Mouse (Mus musculus) lung, postnatal 10 days (tissue): Measurements from ENCODE around the gene Diaph2.
"Not testable (repeated sequence)": the region's sequence is repeated elsewhere in the genome, so short reads cannot be mapped to it uniquely, and the experiment has no call there.

Experiments
- DNase-seq: peaks from one replicate; pipeline ENCODE4 v3.0.0; 2021

Diaph2 gene

GRCm38 (mm10) chrX:130350808-130351435, 601.4 kb downstream of the Diaph2 start:
- no peak for DNase-seq

- no peak for DNase-seq
These were observed 601.9 kb downstream of the Diaph2 start for GRCm38 (mm10) chrX:130351480-130351879.

GRCm38 (mm10) chrX:130393508-130394145, 644.1 kb downstream of the Diaph2 start:
- no peak for DNase-seq

- no peak for DNase-seq
These were observed 653.7 kb downstream of the Diaph2 start for GRCm38 (mm10) chrX:130403214-130403613.

GRCm38 (mm10) chrX:130407471-130407870, 657.9 kb downstream of the Diaph2 start:
- DNase-seq, result not testable (repeated sequence)

GRCm38 (mm10) chrX:130408985-130409384, 659.4 kb downstream of the Diaph2 start:
- no peak for DNase-seq

- no peak for DNase-seq
These were observed 673.6 kb downstream of the Diaph2 start for GRCm38 (mm10) chrX:130423134-130423533.

- no peak for DNase-seq
These were observed 702.4 kb downstream of the Diaph2 start for GRCm38 (mm10) chrX:130451822-130452487.

GRCm38 (mm10) chrX:130452488-130452823, 702.9 kb downstream of the Diaph2 start:
- DNase-seq, result no peak

GRCm38 (mm10) chrX:130473133-130473532, 723.6 kb downstream of the Diaph2 start:
- no peak for DNase-seq

- no peak for DNase-seq
These were observed 731.3 kb downstream of the Diaph2 start for GRCm38 (mm10) chrX:130480877-130481276.

- DNase-seq, result no peak
These were observed 753.3 kb downstream of the Diaph2 start for GRCm38 (mm10) chrX:130502680-130503464.

- no peak for DNase-seq
These were observed 753.9 kb downstream of the Diaph2 start for GRCm38 (mm10) chrX:130503465-130503860.

GRCm38 (mm10) chrX:130505626-130506025, 756.1 kb downstream of the Diaph2 start:
- DNase-seq, result no peak
